Mouse (Mus musculus): ENCODE measurements around the gene Fbxl2.

- TF ChIP-seq CTCF (IDR thresholded peaks at IDR 0.05; ENCODE audit: control insufficient read depth, insufficient read depth, insufficient read length) (no peak), MYOG (IDR thresholded peaks at IDR 0.05; ENCODE audit: control insufficient read depth, extremely low read depth, insufficient read length) (no peak), USF1 (IDR thresholded peaks at IDR 0.05; ENCODE audit: low read depth) (no peak), CEBPB (IDR thresholded peaks at IDR 0.05; ENCODE audit: low read depth) (no peak), MYOD1 (IDR thresholded peaks at IDR 0.05; ENCODE audit: control insufficient read depth, insufficient read length, low read depth) (no peak)
These were observed 113.5 kb downstream of the Fbxl2 start for GRCm38 (mm10) chr9:113932501-113932900.

Measured in C2C12 (cell line).